Mouse (Mus musculus) colon, adult 2 months (tissue): Measurements from ENCODE around the gene Icmt. TPM values are rescaled to one million over a fixed set of nuclear protein-coding genes. Genes with fewer than 3 reads are reported as not detected.

Experiments
- polyA plus RNA-seq: library from polyadenylated mRNA; depleted of rRNA; stranded (reverse); fragments of >200 nt; gene quantifications from 2 replicates; pipeline ENCODE4 v1.2.3, GENCODE M21; 2012; rRNA removed

Icmt gene
- 28.1 and 32.6 TPM in 2 replicates for polyA plus RNA-seq

GRCm38 (mm10) chr4:152296874-152297861 is at the start of gene Icmt:
Gene Icmt, plus strand, starts transcription at chr4:152297227.

GRCm38 (mm10) chr4:152273621-152274236 is 23.3 kb upstream of the Icmt start, which contains the start of gene Gpr153:
Gene Gpr153, plus strand, starts transcription at chr4:152274232.

GRCm38 (mm10) chr4:152291562-152291961 is 5.5 kb upstream of the Icmt start, which contains the start of gene Hes3:
Gene Hes3, minus strand, starts transcription at chr4:152291662.

GRCm38 (mm10) chr4:152318517-152319234 is 21.6 kb downstream of the Icmt start, which contains the start of gene Rnf207:
Gene Rnf207, minus strand, starts transcription at chr4:152318993.

GRCm38 (mm10) chr4:152325574-152326411 is 28.8 kb downstream of the Icmt start, which contains the start of gene Rpl22:
Gene Rpl22, plus strand, starts transcription at chr4:152325742.

GRCm38 (mm10) chr4:152338419-152339292 is 41.6 kb downstream of the Icmt start, which contains the start of gene Chd5:
Gene Chd5, plus strand, starts transcription at chr4:152338651.

Other genes starting within 250 kb of the Icmt start
- 35.1 and 50.2 TPM in 2 replicates for gene Plekhg5, start 224.7 kb upstream of the Icmt start, polyA plus RNA-seq
- 5.6 and 7.5 TPM in 2 replicates for gene Tnfrsf25, start 181.3 kb upstream of the Icmt start, polyA plus RNA-seq
- gene Espn, start 144.9 kb upstream of the Icmt start, polyA plus RNA-seq = 103 and 119 TPM in 2 replicates
- gene Hes2, start 138.4 kb upstream of the Icmt start, polyA plus RNA-seq = 4.3 and 5.0 TPM in 2 replicates
- 71.1 and 110 TPM in 2 replicates for gene Acot7, start 119.1 kb upstream of the Icmt start, polyA plus RNA-seq
- 28.6 and 31.9 TPM in 2 replicates for gene Gpr153, start 23.0 kb upstream of the Icmt start, polyA plus RNA-seq
- gene Hes3, start 5.6 kb upstream of the Icmt start, polyA plus RNA-seq = not detected in 2 replicates
- 6.6 and 7.3 TPM in 2 replicates for gene Rnf207, start 21.8 kb downstream of the Icmt start, polyA plus RNA-seq
- 21.3 and 24.7 TPM in 2 replicates for gene Rpl22, start 28.5 kb downstream of the Icmt start, polyA plus RNA-seq
- gene Chd5, start 41.4 kb downstream of the Icmt start, polyA plus RNA-seq = 1.2 and 1.4 TPM in 2 replicates
- 1.0 and 1.6 TPM in 2 replicates for gene Nphp4, start 179.5 kb downstream of the Icmt start, polyA plus RNA-seq
- gene Kcnab2, start 180.6 kb downstream of the Icmt start, polyA plus RNA-seq = 4.2 and 4.8 TPM in 2 replicates